Mouse (Mus musculus) myocyte (in vitro differentiated cells): ENCODE results near the gene Gm7879. TPM values are rescaled to one million over a fixed set of nuclear protein-coding genes. Genes with fewer than 3 reads are reported as not detected.

Experiments used
- H3K27me3 ChIP-seq: one replicate; pipeline ENCODE4 v1.6.1; 2011; ENCODE audit not compliant: control insufficient read depth, insufficient read depth, insufficient read length
- H3K36me3 ChIP-seq: one replicate; pipeline ENCODE4 v1.6.1; 2011; ENCODE audit not compliant: control insufficient read depth, insufficient read depth
- H3K4me2 ChIP-seq: one replicate; pipeline ENCODE4 v1.6.1; 2011; ENCODE audit warnings: low read depth, control low read depth
- H3K4me3 ChIP-seq: one replicate; pipeline ENCODE4 v1.5.1; 2011; ENCODE audit warnings: mild to moderate bottlenecking, control low read depth, moderate library complexity
- H3K79me2 ChIP-seq: one replicate; pipeline ENCODE4 v1.6.1; 2011; ENCODE audit not compliant: control insufficient read depth, insufficient read depth
- H3ac ChIP-seq: one replicate; pipeline ENCODE4 v1.6.1; 2011; ENCODE audit not compliant: control insufficient read depth, insufficient read length
- CEBPB ChIP-seq: IDR thresholded peaks from 2 replicates; pipeline ENCODE4 v1.6.1; 2011; ENCODE audit warnings: mild to moderate bottlenecking, moderate library complexity; ENCODE audit not compliant: poor library complexity, insufficient read depth, severe bottlenecking
- E2F4 ChIP-seq: IDR thresholded peaks from one replicate; pipeline ENCODE4 v1.6.1; 2011; ENCODE audit warnings: mild to moderate bottlenecking, control low read depth, moderate library complexity; ENCODE audit not compliant: insufficient read depth
- MAX ChIP-seq: IDR thresholded peaks from one replicate; pipeline ENCODE4 v1.6.1; 2011; ENCODE audit warnings: low read depth, mild to moderate bottlenecking, control low read depth
- MYOD1 ChIP-seq, 3 experiments: IDR thresholded peaks; one replicate each; pipeline ENCODE4 v1.6.1; 2011; ENCODE audit warnings: control low read depth in 2 of 3, low read depth in 2 of 3, mild to moderate bottlenecking in 2 of 3, moderate library complexity in 1 of 3; ENCODE audit not compliant: insufficient read length in 2 of 3, control insufficient read depth in 1 of 3
- MYOG ChIP-seq, 3 experiments: IDR thresholded peaks; one replicate each; pipeline ENCODE4 v1.6.1; 2011; ENCODE audit warnings: control low read depth in 2 of 3, low read depth in 2 of 3, mild to moderate bottlenecking in 2 of 3; ENCODE audit not compliant: insufficient read length in 2 of 3, control insufficient read depth in 1 of 3, insufficient read depth in 1 of 3
- POLR2A ChIP-seq: IDR thresholded peaks from one replicate; pipeline ENCODE4 v1.6.1; 2011; ENCODE audit warnings: low read depth, mild to moderate bottlenecking, control low read depth, moderate library complexity; ENCODE audit not compliant: insufficient read length
- POLR2AphosphoS2 ChIP-seq: IDR thresholded peaks from one replicate; pipeline ENCODE4 v1.6.1; 2011; ENCODE audit warnings: low read depth, control low read depth; ENCODE audit not compliant: insufficient read length
- REST ChIP-seq: IDR thresholded peaks from one replicate; pipeline ENCODE4 v1.6.1; 2011; ENCODE audit warnings: mild to moderate bottlenecking, control low read depth, moderate library complexity; ENCODE audit not compliant: insufficient read depth, insufficient read length
- SRF ChIP-seq: IDR thresholded peaks from one replicate; pipeline ENCODE4 v1.6.1; 2011; ENCODE audit warnings: low read depth; ENCODE audit not compliant: control insufficient read depth, insufficient read length
- TCF12 ChIP-seq: IDR thresholded peaks from one replicate; pipeline ENCODE4 v1.6.1; 2011; ENCODE audit warnings: mild to moderate bottlenecking, control low read depth; ENCODE audit not compliant: poor library complexity, insufficient read depth, severe bottlenecking
- TCF3 ChIP-seq: IDR thresholded peaks from one replicate; pipeline ENCODE4 v1.6.1; 2011; ENCODE audit warnings: low read depth, control low read depth; ENCODE audit not compliant: insufficient read length
- USF1 ChIP-seq: IDR thresholded peaks from one replicate; pipeline ENCODE4 v1.6.1; 2011; ENCODE audit warnings: low read depth, mild to moderate bottlenecking, control low read depth, moderate library complexity
- polyA plus RNA-seq: library from polyadenylated mRNA; unstranded; fragments of >200 nt; fragmentation: generic; extraction: Trizol; gene quantifications from one replicate; pipeline ENCODE4 v1.2.1, GENCODE M21; 2012; ENCODE audit warnings: missing spikeins

Gene Gm7879
- polyA plus RNA-seq, 1 experiment, result 12.2 TPM

GRCm38 (mm10) chr5:43961056-43961455 lies 48.1 kb downstream of the Gm7879 start:
- Histone ChIP-seq H3K79me2 (no peaks in the 10 kb centered on the region), H3K4me3 (no peak overlapping the region)

More at GRCm38 (mm10) chr5:43961056-43961455, 48.1 kb downstream of the Gm7879 start:
- no peak overlapping the region for H3ac ChIP-seq
- H3K36me3 ChIP-seq, result no peaks in the 10 kb centered on the region
- no peak overlapping the region for H3K4me2 ChIP-seq
- H3K27me3 ChIP-seq, result no peaks in the 10 kb centered on the region
- TF ChIP-seq REST, result no peak
- TF ChIP-seq USF1, result no peak
- no peak for TF ChIP-seq POLR2AphosphoS2
- no peak for TF ChIP-seq MYOD1 (IDR thresholded peaks at IDR 0.05; ENCODE audit: control insufficient read depth in 1 of 3, insufficient read length in 2 of 3, low read depth in 2 of 3)
- TF ChIP-seq CEBPB, result no peak
- no peak for TF ChIP-seq SRF
- no peak for TF ChIP-seq POLR2A
- no peak for TF ChIP-seq TCF12
- TF ChIP-seq TCF3, result no peak
- no peak for TF ChIP-seq E2F4
- no peak for TF ChIP-seq MYOG (IDR thresholded peaks at IDR 0.05; ENCODE audit: control insufficient read depth in 1 of 3, insufficient read depth in 1 of 3, insufficient read length in 2 of 3, low read depth in 2 of 3)
- no peak for TF ChIP-seq MAX

Other genes starting within 250 kb of the Gm7879 start
- not detected for gene Bst1, start 94.3 kb upstream of the Gm7879 start, polyA plus RNA-seq
- 16.2 TPM for gene Fbxl5, start 91.5 kb upstream of the Gm7879 start, polyA plus RNA-seq
- 0.10 TPM for gene Cd38, start 44.6 kb upstream of the Gm7879 start, polyA plus RNA-seq
- 4.5 TPM for gene Fgfbp1, start 68.6 kb downstream of the Gm7879 start, polyA plus RNA-seq
- not detected for gene Prom1, start 188.9 kb downstream of the Gm7879 start, polyA plus RNA-seq